Mouse (Mus musculus): ENCODE data around the gene Slc25a38.

DNA sequence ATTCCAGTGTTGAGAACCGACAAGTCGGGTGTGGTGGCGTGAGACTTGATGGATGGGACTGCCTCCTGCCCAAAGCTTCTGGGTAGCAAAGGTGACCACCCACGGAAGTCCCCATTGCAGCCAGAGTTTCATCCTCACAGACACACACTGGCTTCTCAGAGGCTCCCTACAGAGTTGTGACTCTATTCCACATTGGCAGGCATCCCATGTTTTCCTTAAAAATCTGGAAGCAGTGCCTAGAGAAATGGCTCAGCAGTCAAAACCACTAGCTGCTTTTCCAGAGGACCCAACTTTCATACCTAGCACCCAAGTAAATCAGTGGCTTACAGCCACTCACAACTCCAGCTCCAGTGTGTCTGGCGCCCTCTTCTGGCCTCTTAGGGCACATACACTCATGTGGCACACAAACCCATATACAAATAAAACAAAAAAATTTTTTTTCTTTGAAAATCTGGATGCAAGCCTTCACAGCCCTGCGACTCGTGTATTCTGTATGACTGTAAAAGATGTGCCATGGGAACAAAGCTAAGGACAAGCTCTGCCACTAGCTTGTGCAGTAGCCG, 29.5 kb upstream of the Slc25a38 start:
- no peak for TF ChIP-seq CTCF (IDR thresholded peaks at IDR 0.05; ENCODE audit: borderline replicate concordance, insufficient read depth, low read length)
- TF ChIP-seq POLR2A (IDR thresholded peaks at IDR 0.05; ENCODE audit: low read depth, low read length), result no peak
